In the genomic region with DNA sequence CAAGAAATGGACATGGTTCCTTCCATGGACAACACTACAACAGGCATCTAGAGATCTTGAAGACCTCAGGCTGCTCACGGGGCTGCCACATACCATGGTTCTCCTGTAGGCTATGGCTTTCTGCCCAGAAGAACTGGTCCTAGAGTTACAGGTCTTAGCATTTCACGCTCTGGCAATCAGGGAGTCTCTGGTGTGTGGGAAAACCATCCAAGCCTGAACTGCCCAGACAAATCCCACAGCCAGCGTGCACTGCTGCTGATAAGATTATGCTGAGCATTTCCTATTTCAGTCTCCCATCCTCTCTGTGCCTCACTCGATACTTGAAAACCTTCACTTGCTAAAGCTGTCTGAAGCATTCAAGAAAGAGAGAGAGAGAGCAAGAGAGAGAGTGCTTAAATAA, we compare ENCODE assay signal across 13 mouse cellular contexts.
DNase-seq lines count a peak whose midpoint lies in the region; ATAC-seq and TF ChIP-seq lines count a peak whose summit lies in the region.
"Had no signal": no experiment of that assay in that cellular context is flagged by ENCODE, and none has a peak within 500 bp of the region (broad histone marks: within the 10 kb centered on the region; RNA-seq: fewer than 3 reads in every experiment).

No protein-coding gene starts in this region.

- H3K9me3 ChIP-seq in heart, embryonic 15.5 days (replicated peaks): no peaks in the 10 kb centered on the region
- H3K9me3 ChIP-seq: hindbrain, embryonic 13.5 days had no signal

- H3K4me3 ChIP-seq in heart, embryonic 15.5 days: no peak overlapping the region
- H3K4me3 ChIP-seq in heart, adult 2 months: no peak overlapping the region
- H3K4me3 ChIP-seq: hindbrain, embryonic 13.5 days; myocyte had no signal

- no peak overlapping the region for H3K4me2 ChIP-seq in heart, embryonic 15.5 days
- H3K4me2 ChIP-seq: hindbrain, embryonic 13.5 days had no signal

- WGBS in heart, embryonic 15.5 days: 12% methylated on average over 4 of the region's 4 CpGs
- 29% methylated on average over 4 of the region's 4 CpGs for WGBS in heart, adult 2 months

- no peaks in the 10 kb centered on the region for H3K27me3 ChIP-seq in heart, embryonic 15.5 days
- H3K27me3 ChIP-seq in heart, adult 2 months (ENCODE audit: control insufficient read depth, insufficient read depth, low read length): no peaks in the 10 kb centered on the region
- H3K27me3 ChIP-seq: CH12.LX had no signal

- intact Hi-C loops in heart, adult 2 months (cut with DNase I): no loop called here

- H3K27ac ChIP-seq in heart, embryonic 15.5 days: peak overlapping the region; percentile 22; the same call in 1 of the 2 replicates
- no peak overlapping the region for H3K27ac ChIP-seq in heart, adult 2 months
- H3K27ac ChIP-seq: hindbrain, embryonic 13.5 days had no signal

- H3K79me2 ChIP-seq in heart, adult 2 months (replicated peaks; ENCODE audit: control insufficient read depth, insufficient read depth, low read length): no peaks in the 10 kb centered on the region

- no peak for TF ChIP-seq CTCF in heart, adult 2 months (IDR thresholded peaks at IDR 0.05)

- peaks cover 18% of the 10 kb centered on the region for H3K4me1 ChIP-seq in heart, embryonic 15.5 days (replicated peaks)
- H3K4me1 ChIP-seq in heart, adult 2 months (ENCODE audit: control insufficient read depth, insufficient read depth, low read length): no peaks in the 10 kb centered on the region

- no peak for DNase-seq in heart, adult 2 months
- DNase-seq in Muller cell, postnatal 12 days (ENCODE audit: inconsistent ontology term): peak; percentile 43
- DNase-seq in liver: peak; percentile 55
- no peak for DNase-seq in cerebellum, postnatal 4 days (ENCODE audit: low spot score in 2 of 2)
- DNase-seq in urinary bladder, postnatal 36 days (ENCODE audit: low spot score in 2 of 2): no peak
- DNase-seq: cerebellum, adult 9-10 months; lung, postnatal 4 days; thymus, postnatal 25 days had no signal

- no peak overlapping the region for H3K9ac ChIP-seq in heart, embryonic 15.5 days
- no peak overlapping the region for H3K9ac ChIP-seq in heart, adult 2 months (ENCODE audit: low read depth, low read length)
- H3K9ac ChIP-seq: hindbrain, embryonic 13.5 days had no signal

- peak; percentile 64 for ATAC-seq in heart, embryonic 15.5 days (replicated peaks; ENCODE audit: insufficient number of reproducible peaks, insufficient read depth, low FRiP score, low read depth)
- ATAC-seq in erythroid progenitor cell, adult 5-6 weeks (replicated peaks; ENCODE audit: low FRiP score, poor library complexity, severe bottlenecking): peak; percentile 64; the same call in 1 of the 2 replicates

- no peak for TF ChIP-seq EP300 in heart, adult 2 months (IDR thresholded peaks at IDR 0.05; ENCODE audit: insufficient read depth, low read depth, low read length)

- H3K36me3 ChIP-seq in heart, embryonic 15.5 days: no peaks in the 10 kb centered on the region
- H3K36me3 ChIP-seq in heart, adult 2 months (ENCODE audit: control insufficient read depth, insufficient read depth, low read length): no peaks in the 10 kb centered on the region
- H3K36me3 ChIP-seq: hindbrain, embryonic 13.5 days had no signal

- no peak for TF ChIP-seq POLR2A in heart, adult 2 months (IDR thresholded peaks at IDR 0.05; ENCODE audit: insufficient read depth, low read depth, low read length)

Comparison
In these comparisons a context has a peak if more than half of its experiments do, and no peak if none do; other contexts are left out.
1. DNase-seq: peak in Muller cell, postnatal 12 days (single experiment) and liver (single experiment); none in heart, adult 2 months (0 of 2), cerebellum, postnatal 4 days (0 of 2) and urinary bladder, postnatal 36 days (0 of 2).